Mouse (Mus musculus) cerebellum, adult 9-11 months (tissue): ENCODE measurements around the gene Smyd3.
"Not testable (repeated sequence)": the region's sequence is repeated elsewhere in the genome, so short reads cannot be mapped to it uniquely, and the experiment has no call there.

Experiments used
- DNase-seq: peaks from one replicate; pipeline ENCODE4 v3.0.0; 2022

Gene Smyd3

DNA sequence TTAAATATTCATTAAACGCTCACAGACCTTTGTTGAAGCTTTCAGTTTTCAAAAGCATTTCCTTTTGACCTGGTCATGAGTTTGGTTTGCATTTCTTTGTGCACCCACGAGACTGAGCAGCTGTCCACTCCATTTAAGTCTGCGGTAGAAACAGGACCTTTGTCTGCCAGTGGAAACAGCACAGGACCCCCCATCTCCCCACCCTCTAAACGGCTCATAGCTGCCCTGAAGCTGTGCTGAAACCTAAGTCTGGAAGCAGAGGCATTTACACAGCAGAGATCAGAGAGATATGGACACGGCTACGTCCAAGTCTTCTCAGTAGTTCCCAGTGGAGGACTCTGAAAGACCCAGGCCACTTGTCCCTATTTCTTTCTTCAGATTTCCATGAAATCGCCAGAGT is 305.5 kb downstream of the Smyd3 start:
- no peak for DNase-seq

DNA sequence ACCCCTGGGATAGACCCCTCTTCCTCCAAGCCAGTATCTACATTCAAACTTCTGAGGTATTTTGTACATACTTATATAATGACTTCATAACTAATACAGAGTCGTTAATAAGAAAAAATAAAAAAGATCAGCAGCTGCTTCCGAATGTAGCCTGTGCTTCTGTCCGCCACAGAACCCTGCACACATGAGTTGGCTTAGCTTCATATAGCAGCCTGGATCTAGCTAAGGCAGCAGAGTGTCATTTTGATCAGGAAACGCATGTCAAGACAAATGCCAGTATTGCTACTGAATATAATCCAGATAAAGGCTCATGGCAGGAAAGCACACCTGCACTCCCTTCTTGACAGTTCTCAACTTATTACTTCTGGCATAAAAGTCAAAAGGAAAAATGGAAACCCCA is 306.5 kb downstream of the Smyd3 start:
- DNase-seq = no peak

DNA sequence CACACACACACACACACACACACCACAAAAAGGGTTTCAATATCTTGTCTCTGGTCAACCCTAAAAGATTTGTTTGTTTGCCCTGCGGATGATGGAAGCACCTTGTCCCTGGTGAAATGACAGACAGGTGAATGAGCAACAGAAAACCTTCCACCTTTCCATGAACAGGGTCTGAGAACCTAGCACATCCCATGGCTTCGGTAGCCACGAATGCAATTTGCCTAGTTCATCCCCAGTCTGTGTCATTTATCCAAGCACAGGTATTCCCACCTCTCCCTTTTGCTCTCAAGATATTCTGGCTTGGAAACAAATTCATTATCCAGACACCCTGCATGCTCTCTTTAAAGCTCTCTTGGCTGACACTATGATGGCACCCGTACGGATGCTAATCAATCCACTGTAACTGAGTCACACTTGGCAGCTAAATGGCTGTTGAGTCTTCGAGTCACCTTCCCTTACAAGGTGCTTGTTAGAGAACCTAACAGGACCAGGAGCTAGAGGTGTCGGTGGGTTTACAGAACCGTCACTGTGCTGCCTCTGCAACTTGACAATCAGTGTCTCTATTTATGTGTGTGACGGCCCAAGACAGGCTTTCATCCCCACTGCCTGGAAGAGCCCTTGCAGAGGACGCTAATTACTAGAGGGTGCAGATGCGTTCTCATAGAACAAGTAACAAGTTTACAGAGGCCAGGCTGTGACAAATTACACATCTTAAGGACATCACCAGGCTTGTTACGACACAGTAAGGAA is 309.8 kb downstream of the Smyd3 start:
- DNase-seq = no peak

DNA sequence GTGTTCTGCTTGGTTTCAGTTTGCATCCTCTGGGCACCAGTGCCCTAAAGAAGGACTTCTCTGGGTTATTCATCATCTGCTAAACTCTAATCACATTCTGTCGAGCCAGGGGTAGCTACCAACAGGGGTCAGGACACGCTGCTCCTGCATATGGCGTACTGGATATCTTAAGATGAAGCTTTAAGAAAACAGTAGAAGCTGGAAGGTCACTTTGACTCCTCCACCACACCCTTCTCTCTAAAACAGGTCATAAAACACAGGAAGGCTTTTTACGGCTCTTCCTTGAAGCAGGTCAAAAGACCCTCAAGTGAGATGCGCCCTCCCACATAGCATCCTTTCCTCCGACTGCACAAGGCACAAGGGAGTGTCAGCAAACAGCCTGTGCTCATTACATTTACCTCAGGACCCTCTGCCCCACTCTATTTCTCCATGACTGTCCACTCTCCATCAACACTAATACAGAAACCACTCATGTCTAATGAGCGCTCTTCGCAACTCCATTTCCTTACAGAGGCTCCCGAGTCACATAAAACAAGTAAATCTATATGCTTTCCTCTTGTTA is 310.6 kb downstream of the Smyd3 start:
- DNase-seq = no peak

DNA sequence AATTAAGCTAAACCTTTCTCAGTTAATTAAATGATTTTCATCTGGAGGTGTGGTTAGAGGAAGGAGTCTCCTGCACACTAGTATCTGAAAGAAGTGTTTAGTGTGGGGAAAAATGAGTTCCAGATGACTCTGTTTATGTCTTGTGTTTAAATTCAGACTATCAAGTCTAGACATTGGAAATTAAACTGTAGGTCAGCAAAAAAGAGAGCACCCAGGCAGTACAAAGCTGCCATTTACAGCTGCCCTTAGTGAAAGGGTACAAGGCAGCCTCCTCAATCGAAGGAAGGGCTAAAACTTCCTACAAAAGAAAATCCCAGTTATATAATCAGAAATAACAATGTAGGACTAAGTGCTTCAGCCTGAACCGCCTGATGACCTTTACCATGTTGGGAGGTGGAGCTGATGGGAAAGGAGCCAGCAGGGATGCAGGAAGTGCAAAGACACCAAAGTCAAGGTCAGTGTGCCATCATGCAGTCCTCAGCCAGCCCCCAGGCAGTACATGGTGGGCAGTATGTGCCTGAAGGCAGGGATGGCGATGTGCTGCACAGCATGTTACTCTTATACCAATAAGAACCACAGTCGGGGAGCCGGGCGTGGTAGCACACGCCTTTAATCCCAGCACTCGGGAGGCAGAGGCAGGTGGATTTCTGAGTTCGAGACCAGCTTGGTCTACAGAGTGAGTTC is 319.2 kb downstream of the Smyd3 start:
- DNase-seq = no peak

DNA sequence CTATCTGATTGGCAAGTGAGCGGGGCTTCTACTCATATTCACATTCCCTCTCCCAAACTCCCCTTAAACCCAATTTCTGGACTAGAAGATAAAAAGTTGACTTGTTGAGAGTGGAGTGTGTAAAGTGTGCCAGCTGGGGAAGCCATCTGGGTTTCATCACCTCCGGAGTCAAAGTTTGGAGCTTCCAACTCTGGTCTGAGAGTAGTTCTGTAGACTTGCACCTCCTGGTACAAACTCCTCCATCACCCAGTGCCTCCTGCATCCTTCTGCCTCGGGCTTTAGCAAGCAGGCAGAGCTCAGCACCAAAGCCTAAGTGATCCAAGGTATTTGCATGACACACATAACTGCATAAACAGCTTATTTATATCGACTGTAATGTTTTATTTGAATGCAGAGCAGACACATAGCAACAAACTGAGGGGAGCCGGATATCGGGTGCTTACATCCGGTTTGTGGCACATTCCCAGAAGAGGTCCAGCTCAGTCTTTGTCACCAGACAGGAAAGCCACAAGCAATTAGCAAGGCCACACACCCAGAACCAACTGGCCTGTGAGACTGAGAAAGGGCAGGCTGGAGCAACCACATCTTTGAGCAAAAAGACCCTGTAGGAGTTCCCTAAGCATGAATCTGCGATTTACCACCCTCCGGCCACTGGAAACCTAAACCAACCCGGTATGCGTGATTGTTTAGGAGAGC is 319.9 kb downstream of the Smyd3 start:
- no peak for DNase-seq

DNA sequence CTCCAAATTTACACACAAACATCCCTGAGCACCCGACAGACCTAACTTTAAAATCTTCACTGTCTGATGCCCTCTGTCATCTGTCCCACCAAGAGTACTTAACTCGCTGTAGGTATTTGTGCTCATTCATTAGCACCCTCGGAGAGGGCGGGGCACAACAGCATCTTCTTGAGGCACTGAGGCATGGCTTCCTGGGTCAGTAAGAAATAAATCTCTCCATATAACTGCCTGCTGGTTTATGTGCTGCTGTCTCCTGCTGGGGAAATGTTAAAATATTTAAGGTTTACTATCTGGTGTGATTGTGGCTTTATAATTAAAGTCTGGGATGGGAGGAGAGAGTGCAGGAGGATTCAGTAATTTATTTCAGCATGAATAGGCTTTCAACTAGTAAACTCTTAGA is 320.7 kb downstream of the Smyd3 start:
- no peak for DNase-seq

DNA sequence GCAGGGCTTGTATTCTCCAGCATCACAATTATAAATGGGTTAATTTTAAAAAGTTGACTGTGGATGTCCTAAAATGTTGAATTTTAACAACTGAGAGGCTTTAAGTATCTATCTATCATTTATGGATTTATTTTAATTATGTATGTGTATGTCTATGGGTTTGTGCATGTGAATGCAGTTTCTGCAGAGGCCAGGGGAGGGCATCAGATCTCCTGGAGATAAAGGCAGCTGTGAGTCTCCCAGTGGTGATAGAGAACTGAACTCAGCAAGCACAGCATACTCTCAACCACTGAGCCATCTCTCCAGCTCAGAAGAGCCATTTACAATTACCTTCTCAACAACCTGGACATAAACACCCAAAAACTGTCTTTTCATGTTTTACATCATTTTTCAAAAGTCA is 321.4 kb downstream of the Smyd3 start:
- DNase-seq = no peak

DNA sequence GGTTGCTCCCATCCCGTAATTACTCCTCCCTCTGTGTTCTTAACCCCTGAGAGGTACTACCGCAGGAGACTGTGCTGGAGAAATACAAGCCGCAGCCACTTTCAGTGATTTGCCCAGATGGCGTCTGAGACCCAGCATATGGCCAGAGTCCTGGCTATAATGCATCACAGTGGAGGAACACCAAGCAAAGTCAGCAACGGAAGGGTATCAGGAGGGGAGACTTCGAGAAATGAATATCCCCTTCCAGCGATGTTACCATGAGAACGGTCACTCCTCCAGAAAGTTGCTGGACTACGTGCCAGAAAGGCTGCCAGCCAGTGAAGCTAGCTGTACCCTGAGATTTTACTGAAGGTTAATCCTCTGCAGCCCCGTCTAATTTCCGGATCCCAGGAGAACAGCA is 325.1 kb downstream of the Smyd3 start:
- DNase-seq = peak; percentile 50

DNA sequence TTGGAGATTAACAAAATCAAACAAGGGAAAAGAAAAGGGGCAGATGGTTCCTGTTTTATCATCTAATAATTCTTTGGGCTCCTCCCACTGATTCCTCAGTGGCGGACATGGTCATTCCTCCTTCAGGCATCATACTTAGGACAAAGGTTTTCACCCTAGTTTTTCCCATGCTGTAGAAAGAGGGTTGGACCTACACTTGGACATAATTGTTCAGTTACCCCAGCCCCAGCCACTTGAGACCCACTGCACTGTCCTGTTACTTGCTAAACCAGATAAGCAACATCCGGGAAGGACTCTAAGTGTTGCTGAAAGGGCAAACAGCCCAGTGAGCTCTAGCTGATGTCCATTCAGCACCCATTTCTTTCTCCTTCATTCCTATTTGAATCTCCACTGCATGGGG is 327.0 kb downstream of the Smyd3 start:
- no peak for DNase-seq

DNA sequence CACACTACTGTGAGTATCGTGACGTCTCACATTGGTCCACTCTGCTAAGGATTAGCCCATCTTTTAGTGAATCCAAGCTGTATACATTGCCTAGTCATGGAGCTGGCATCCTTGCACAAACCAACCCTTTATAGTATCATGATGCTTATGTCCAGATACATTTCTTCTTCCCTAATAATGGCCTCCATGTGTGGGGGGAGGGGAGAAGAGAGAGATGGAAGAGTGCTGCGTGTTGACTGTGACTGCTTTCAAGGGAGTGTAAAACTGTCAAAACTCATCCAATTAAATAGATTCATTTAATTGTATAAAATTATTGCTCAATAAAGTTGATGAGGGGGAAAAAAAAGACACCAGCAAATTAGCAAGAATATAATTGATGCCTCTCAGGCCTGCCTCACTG is 330.7 kb downstream of the Smyd3 start:
- DNase-seq = no peak

DNA sequence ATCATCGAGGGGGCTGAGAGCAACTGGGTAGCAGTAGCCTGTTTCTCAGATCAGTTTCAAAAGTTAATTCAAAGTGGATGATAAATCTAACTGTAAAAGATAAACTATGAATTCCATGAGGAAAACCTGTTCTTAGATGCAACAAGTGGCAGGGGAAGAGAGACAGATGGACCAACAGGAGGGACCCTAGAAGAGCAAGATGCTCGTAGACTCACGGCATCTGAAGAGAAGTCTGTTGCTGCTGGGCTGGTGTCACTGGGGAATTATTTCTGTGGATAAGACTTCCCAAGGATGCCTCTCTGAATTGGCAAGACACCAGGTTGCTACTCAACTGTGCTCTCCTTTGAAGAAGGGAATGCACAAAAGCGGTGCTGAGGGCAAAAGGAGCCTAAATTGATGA is 333.2 kb downstream of the Smyd3 start:
- peak; percentile 12 for DNase-seq

DNA sequence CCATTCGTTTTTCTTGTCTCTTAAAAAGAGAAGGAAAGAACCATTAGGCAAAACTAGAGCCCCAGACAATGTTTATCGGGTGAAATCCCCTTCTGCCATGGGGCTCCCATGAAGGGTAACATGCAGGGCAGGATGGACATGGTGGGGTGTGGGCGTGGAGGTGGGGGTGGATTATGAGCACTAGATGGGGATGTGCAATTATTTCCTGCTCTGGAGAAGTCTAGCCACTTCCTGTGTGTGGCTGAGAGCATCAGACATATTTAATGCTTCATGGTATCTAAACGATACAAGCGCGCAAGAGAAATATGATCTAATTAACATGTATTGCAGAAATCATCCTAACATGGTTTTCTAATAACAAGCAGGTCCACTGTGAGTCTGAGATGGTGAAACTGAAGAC is 334.3 kb downstream of the Smyd3 start:
- no peak for DNase-seq

DNA sequence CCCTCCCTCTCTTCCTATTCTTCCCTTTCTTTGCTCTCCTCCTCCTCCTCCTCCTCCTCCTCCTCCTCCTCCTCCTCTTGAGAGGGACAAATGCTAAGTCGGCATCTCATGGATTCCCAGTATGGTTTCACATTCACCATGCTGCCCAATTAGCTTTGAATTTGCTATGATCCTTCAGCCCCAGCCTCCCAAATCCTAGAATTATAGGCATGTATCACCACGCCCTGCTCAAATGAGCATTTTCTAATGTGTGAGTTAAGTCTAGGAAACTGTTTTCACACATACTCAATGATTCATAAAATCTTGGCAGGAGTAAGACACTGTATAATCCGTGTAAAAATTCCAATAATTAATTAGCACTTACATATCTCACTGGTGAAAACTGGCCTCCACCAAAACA is 337.3 kb downstream of the Smyd3 start:
- no peak for DNase-seq

DNA sequence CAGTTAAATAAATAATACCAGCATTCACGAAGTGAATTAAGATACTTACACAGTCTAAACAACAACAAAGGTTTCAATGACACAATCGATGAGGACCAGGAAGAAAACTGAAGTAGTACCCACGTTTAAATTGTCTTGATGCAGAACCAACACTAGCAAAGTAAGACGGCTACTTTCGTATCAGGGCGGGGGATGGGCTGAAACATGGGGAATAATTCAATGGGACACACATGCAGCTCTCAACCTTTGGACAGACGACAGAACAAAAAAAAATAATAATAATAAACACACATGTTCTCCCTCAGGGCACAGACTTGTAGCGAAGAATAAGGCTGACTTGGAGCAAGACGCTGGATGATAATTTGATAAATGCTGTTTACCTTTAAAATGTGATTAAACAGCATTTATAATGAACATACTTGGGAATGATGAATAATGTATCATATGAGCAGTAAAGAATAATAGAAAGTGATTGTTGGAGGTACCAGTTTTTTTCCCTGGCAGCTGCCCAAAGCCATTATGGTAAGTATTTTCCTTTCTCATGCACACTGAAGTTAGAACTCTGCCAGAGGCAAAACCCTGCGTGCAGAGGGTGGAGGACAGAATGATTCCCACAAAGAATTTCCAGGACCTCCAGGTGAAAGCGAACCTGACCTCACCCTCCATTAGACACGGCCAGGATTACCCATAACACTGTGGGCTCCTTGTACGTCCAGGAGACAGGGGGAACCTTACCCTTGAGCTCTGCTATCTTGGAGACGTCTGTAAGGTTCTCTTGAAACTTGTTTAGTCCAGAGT is 340.8 kb downstream of the Smyd3 start:
- no peak for DNase-seq

DNA sequence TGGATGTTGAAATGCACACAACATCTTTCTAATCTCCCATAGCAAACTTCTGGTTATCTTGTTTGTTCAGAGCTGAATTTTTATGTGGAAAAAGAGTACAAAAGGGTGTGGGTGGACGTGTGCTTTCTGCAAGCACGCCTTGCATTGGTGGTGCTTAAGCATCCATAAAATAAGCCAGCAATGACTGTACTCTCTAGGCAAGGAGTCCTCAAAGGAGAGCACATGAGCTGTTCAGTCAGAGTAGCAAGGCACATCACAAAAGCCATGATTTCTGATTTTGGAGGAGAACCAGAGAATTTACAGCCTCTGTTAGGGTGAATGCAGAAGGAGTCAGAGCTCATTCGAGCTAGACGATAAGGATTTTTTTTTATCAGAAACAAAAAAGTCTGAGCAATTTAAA is 343.6 kb downstream of the Smyd3 start:
- DNase-seq = no peak

DNA sequence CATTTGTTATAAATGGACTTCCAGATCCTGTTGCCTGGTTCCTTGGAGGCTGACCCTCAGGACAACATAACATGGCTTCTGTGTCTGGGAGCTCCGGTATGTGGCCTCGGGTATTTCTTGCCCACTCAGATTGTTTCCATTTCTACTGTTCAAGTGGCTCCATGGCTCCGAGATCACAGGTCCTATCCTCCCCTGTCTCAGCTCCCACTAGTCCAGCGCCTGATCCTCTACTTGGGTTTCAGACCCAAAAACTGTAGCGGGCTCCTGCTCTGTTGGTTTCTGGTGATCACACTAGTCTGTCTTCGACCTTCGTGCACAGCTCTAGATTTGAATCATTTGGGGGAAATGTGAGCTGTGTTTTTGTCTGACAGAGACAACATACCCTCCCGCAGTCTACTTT is 347.3 kb downstream of the Smyd3 start:
- no peak for DNase-seq

DNA sequence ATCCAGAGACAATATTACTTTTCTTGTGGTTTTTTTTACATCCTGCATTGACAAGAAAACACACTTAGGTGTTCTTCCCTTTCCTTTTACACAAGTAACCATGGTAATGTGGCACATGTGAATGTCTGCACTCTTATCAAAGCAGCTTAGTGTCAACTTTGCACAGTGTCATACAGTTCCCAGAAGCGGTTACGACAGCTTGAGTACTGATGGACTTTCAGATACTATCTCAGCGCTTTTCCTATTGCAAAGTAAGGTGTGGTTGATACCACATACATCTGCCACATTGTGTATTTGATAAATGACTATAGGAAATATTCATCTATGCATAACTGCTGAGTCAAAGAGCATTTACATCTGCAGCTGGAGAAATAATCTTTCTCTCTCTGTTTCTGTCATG is 348.1 kb downstream of the Smyd3 start:
- no peak for DNase-seq

DNA sequence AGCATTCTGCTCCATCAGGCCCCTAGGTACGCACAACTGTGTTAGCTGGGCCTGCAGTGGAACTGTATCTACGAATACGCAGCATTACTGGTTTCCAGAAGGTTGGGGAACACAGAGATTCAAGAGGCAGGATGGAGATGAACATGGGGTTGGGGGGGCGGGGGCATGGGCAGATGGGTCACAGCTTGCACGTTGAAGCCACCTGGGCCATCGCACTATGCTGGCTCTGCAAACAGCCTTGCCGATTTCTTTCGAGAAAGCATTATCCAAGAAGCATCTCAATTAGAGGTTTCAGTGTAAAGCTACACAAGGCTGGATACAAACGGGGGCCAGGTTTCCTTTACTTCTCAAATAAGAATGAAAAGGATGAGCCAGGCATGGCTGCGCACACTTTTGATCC is 348.7 kb downstream of the Smyd3 start:
- DNase-seq = peak; percentile 50

DNA sequence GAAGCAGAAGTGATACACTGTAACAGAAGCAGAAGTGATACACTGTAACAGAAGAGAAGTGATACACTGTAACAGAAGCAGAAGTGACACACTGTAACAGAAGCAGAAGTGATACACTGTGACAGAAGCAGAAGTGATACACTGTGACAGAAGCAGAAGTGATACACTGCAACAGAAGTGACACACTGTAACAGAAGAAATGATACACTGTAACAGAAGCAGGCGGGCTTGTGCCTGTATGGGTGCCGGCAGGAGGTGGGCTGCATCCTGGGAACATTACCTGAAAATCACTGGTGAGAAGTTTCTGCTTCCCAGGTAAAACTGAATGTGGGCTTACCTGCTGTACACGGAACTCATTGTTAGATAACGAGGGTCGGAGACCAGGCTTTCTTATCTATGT is 353.6 kb downstream of the Smyd3 start:
- DNase-seq = not testable (repeated sequence)

DNA sequence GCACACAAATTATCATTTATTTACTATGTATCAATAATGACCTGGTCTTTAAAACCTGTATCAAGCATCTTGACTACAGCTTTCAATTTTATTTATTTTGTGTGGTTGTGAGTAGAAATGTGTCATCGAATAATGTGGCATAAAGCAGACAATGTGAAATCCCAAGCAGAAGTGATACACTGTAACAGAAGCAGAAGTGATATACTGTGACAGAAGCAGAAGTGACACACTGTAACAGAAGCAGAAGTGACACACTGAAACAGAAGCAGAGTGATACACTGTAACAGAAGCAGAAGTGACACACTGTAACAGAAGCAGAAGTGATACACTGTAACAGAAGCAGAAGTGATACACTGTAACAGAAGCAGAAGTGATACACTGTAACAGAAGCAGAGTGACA is 355.1 kb downstream of the Smyd3 start:
- DNase-seq = not testable (repeated sequence)

DNA sequence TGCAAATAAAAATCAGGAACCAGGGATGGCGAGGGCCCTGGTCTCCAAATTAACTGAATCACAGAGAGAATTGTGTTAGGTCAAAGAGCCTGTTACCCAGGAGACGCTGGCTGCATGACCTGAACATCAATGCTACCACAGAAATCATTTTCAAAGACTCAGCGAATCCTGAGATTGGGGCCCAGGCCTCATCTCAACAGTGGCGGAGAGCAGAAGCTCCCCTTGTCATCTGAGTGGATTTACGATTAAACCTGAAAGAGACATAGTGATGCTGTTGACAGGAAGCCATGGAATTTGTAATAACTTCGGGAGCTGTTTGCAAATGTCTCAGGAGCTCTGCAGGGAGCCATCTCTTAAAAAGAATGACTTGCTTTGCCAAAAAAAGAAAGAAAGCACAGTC is 355.9 kb downstream of the Smyd3 start:
- no peak for DNase-seq

DNA sequence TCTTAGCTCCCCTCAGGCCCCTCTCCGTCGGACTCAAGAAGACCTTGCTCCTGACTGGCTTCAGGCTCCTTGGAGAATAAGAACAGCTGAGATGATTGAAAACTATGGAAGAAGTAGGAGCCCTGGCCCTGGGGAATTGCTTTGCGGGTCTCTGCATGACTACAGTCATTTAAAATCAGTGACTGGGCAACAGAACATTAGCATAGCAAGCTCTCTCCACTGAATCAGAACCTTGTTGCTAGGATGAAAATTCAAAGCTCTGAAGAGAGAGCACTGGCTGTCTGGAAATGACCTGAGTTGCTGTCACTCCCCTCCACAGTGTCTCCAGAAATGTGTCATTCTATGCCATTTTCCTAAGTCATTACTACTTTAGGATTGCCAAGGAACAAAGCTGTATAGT is 357.1 kb downstream of the Smyd3 start:
- no peak for DNase-seq
